Mouse (Mus musculus) stomach, adult 2 months (tissue): ENCODE data around the gene Slc6a21. TPM values are rescaled to one million over a fixed set of nuclear protein-coding genes. Genes with fewer than 3 reads are reported as not detected.

Experiments
- polyA plus RNA-seq: library from polyadenylated mRNA; depleted of rRNA; stranded (reverse); fragments of >200 nt; gene quantifications from 2 replicates; pipeline ENCODE4 v1.2.3, GENCODE M21; 2012; rRNA removed

Gene Slc6a21
- polyA plus RNA-seq, result not detected in 2 replicates

DNA sequence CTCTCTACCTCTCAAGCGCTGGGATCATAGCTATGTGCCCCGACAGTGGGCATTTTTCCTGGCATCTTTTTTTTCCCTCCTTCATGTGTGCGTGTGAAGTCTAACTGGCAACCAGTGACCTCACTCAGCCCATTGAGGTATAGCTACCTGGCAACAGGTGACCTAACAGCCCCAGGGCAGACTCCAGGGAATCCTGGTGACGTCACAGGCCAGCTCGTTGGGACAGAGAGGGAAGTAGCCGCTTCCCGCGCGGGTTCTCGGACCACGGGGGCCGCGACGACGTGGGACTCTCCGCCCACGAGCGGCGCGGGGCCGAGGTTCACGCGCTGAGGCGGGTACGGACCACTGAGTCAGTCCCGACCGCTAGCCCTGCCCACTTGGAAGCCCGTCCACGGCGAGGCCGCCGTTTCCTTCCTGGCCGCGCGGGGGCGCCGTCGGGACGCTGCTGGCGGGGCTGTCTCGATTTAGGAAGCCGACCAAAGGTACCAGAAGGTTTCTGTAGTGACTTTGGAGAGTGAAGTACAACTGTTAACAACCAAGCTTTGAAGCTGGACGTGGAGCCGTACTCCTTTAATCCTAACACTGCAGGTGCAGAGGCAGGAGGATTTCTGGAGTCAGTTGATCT lies at the start of gene Slc6a21:
Slc6a21 (plus strand) TSS at position 378 of the 625 bp plus-strand sequence.

DNA sequence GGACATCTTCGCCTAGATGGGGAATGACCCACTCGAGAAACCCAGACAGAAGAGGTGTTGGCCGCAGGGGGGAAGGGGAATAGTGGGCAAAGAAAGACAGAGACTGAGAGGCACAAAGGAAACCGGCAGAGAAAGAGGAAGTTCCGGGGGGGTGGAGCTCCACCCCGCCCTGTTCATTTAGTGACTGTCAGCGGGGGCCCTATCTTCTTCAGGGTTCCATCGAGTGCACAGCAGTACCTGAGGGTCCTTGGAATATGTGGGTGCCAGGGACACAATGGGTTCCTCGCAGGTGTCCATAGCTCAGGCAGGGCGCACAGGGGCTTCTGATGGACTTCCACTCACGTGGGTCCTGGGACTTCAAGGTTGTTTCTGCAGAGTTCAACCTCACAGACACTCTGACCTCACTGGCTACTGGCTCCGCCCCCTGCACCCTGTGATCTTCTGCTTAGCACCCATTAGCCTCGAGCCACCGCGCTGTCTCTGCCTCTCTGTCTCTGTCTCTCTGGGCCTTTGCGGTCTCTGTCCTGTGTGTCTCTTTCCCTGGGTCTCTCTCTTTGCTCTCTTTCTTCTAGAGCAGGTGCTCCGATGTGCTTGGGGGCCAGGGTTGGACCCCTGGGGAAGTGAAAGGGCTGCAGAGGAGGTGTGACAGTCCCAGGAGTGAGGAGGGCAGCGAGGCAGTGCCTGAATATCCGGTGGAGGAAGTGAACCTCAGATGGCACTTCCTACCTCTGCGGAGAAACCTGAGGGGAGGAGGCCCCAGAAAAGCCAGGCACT lies 38.4 kb upstream of the Slc6a21 start, which contains the start of gene Cd37:
Cd37 (minus strand) TSS at position 393 of the 774 bp plus-strand sequence.

DNA sequence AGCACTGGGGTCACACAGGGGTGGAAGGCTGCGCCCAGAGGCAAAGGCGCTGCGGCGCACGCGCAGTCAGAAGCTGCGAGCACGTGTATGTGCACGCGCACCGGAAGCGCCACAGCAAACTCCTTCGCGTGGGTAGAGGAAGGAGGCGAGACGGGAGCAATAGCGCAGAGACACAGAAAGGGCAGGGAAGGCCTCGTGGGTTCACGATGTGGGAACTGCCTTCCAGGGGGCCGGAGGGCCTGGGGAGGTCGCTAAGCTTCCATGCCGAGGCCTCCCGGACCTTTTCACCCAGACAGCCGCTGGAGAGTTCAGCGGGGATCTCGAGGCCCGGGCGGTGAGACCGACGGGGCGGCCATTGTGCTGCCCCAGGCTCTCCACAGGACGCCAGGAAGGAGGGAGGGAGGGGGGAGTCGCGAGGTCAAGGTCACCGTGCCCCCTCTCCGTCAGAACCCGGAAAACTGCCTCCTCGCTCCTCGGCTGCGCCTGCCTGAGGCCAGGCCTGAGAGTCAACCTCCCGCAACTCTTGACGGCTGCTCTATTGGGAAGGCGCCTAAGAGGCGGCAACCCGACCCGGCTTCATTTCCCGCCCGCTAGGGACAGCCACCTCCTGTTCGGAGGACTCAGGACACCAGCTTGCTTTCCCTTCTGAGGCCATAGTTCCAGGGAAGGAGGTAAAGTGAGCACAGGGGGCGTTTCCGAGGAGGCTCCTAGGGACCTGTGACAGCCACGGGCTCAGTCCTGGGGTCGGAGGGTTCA lies 36.5 kb upstream of the Slc6a21 start, which contains the start of gene Slc6a16:
Slc6a16 (plus strand) TSS at position 453 of the 756 bp plus-strand sequence.

DNA sequence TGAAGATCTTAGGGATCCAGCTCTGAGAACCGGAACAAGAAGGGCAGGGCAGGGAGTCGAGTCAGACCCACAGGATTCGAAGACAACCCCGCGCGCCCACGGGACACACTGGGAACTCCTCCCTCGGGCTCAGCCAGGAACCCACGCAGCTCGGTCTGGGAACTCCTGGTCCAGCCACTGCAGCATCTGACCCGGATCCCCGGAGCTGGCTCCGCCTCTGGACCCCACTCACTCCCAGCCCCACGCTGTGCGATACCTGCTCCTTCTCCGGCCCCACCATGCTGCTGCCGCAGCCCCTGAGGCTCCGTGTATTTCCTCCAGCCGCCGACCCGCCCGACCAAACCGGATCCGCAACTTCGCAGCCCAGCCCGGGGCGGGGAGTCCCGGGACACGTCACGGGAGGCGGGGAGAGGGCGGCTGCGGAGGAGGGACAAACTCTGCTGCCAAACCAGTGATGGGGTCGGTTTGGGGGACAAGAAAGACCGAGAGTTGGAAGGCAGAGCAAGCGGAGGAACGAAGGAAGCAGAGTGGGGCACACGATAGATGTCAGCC lies 56.2 kb downstream of the Slc6a21 start, which contains the start of gene Trpm4:
Trpm4 (minus strand) TSS at position 350 of the 552 bp plus-strand sequence.

DNA sequence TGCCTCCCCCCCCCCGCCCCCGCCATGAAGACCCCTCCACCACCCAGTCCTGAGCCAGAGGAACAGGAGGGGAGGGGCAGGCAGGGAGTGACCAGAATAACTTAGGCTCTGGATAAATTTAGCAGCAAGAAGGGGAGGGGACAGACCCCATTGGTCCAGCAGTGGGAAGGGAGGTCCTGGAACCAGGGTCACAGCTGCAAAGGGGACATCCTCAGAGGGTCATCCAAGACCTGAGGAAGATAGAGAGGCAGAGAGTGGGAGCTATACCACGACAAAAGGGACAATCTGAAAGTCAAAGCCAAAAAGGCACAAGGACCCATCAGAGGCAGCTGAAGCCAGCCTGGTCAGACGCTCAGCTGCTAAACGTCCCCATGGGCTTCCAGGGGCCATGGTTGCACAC lies 57.7 kb downstream of the Slc6a21 start, which contains the start of gene Hrc:
Hrc (plus strand) TSS at position 235 of the 400 bp plus-strand sequence.

Other genes starting within 250 kb of the Slc6a21 start
- 6.7 and 6.9 TPM in 2 replicates for gene Prr12, start 224.6 kb upstream of the Slc6a21 start, polyA plus RNA-seq
- 34.9 and 38.4 TPM in 2 replicates for gene Nosip, start 215.1 kb upstream of the Slc6a21 start, polyA plus RNA-seq
- 87.1 and 134 TPM in 2 replicates for gene Prrg2, start 214.8 kb upstream of the Slc6a21 start, polyA plus RNA-seq
- 91.6 and 110 TPM in 2 replicates for gene Rcn3, start 185.3 kb upstream of the Slc6a21 start, polyA plus RNA-seq
- gene Fcgrt, start 173.7 kb upstream of the Slc6a21 start, polyA plus RNA-seq, result 25.6 and 32.7 TPM in 2 replicates
- 64.2 and 69.2 TPM in 2 replicates for gene Rps11, start 153.1 kb upstream of the Slc6a21 start, polyA plus RNA-seq
- gene Rpl13a, start 148.8 kb upstream of the Slc6a21 start, polyA plus RNA-seq, result 383 and 516 TPM in 2 replicates
- gene Gm45713, start 141.3 kb upstream of the Slc6a21 start, polyA plus RNA-seq, result 0.29 TPM in 1 of 2 replicates, not detected in the other
- 13.0 and 17.0 TPM in 2 replicates for gene Flt3l, start 141.1 kb upstream of the Slc6a21 start, polyA plus RNA-seq
- 20.8 and 21.0 TPM in 2 replicates for gene Pih1d1, start 123.2 kb upstream of the Slc6a21 start, polyA plus RNA-seq
- 28.8 and 40.0 TPM in 2 replicates for gene Aldh16a1, start 122.9 kb upstream of the Slc6a21 start, polyA plus RNA-seq
- 0.02 TPM in 1 of 2 replicates, not detected in the other for gene Slc17a7, start 113.6 kb upstream of the Slc6a21 start, polyA plus RNA-seq
- gene Gfy, start 97.9 kb upstream of the Slc6a21 start, polyA plus RNA-seq, result 0.05 TPM in 1 of 2 replicates, not detected in the other
- gene Pth2, start 96.5 kb upstream of the Slc6a21 start, polyA plus RNA-seq, result not detected in 2 replicates
- gene Ccdc155, start 72.6 kb upstream of the Slc6a21 start, polyA plus RNA-seq, result 0.10 TPM in 1 of 2 replicates, not detected in the other
- gene Dkkl1, start 65.4 kb upstream of the Slc6a21 start, polyA plus RNA-seq, result 12.6 and 13.9 TPM in 2 replicates
- gene Tead2, start 61.8 kb upstream of the Slc6a21 start, polyA plus RNA-seq, result 10.2 and 10.8 TPM in 2 replicates
- 6.6 and 13.4 TPM in 2 replicates for gene Cd37, start 38.4 kb upstream of the Slc6a21 start, polyA plus RNA-seq
- 0.04 TPM in 1 of 2 replicates, not detected in the other for gene Slc6a16, start 36.4 kb upstream of the Slc6a21 start, polyA plus RNA-seq
- gene Trpm4, start 56.3 kb downstream of the Slc6a21 start, polyA plus RNA-seq, result 50.9 and 54.1 TPM in 2 replicates
- 0.43 and 1.2 TPM in 2 replicates for gene Hrc, start 57.8 kb downstream of the Slc6a21 start, polyA plus RNA-seq
- 14.7 and 20.9 TPM in 2 replicates for gene Ppfia3, start 89.5 kb downstream of the Slc6a21 start, polyA plus RNA-seq
- 3.8 and 4.1 TPM in 2 replicates for gene Lin7b, start 93.1 kb downstream of the Slc6a21 start, polyA plus RNA-seq
- 79.4 and 100 TPM in 2 replicates for gene Snrnp70, start 118.2 kb downstream of the Slc6a21 start, polyA plus RNA-seq
- gene Kcna7, start 128.1 kb downstream of the Slc6a21 start, polyA plus RNA-seq, result 1.2 and 1.9 TPM in 2 replicates
- gene Ntf5, start 136.2 kb downstream of the Slc6a21 start, polyA plus RNA-seq, result 0.84 and 0.85 TPM in 2 replicates
- gene Lhb, start 143.3 kb downstream of the Slc6a21 start, polyA plus RNA-seq, result 0.16 and 0.27 TPM in 2 replicates
- gene Gys1, start 157.3 kb downstream of the Slc6a21 start, polyA plus RNA-seq, result 22.4 and 23.8 TPM in 2 replicates
- 27.7 and 27.9 TPM in 2 replicates for gene Ruvbl2, start 160.6 kb downstream of the Slc6a21 start, polyA plus RNA-seq
- 4,280 and 5,118 TPM in 2 replicates for gene Ftl1, start 182.4 kb downstream of the Slc6a21 start, polyA plus RNA-seq
- 72.5 and 92.5 TPM in 2 replicates for gene Bax, start 189.4 kb downstream of the Slc6a21 start, polyA plus RNA-seq
- gene Tulp2, start 204.4 kb downstream of the Slc6a21 start, polyA plus RNA-seq, result 0.09 TPM in 1 of 2 replicates, not detected in the other
- not detected in 2 replicates for gene Gm45808, start 209.3 kb downstream of the Slc6a21 start, polyA plus RNA-seq
- gene Dhdh, start 211.3 kb downstream of the Slc6a21 start, polyA plus RNA-seq, result 0.18 and 0.20 TPM in 2 replicates
- gene Nucb1, start 232.9 kb downstream of the Slc6a21 start, polyA plus RNA-seq, result 280 and 281 TPM in 2 replicates
- gene Ppp1r15a, start 248.8 kb downstream of the Slc6a21 start, polyA plus RNA-seq, result 19.7 and 42.6 TPM in 2 replicates
- gene Plekha4, start 248.8 kb downstream of the Slc6a21 start, polyA plus RNA-seq, result 5.0 and 10.4 TPM in 2 replicates